In genomic region chr1:187286411-187286810, GRCm38 (mm10) we compare ENCODE assay signal across 19 mouse cellular contexts.
DNase-seq lines count a peak whose midpoint lies in the region; ATAC-seq and TF ChIP-seq lines count a peak whose summit lies in the region.
"Had no signal": no experiment of that assay in that cellular context is flagged by ENCODE, and none has a peak within 500 bp of the region (broad histone marks: within the 10 kb centered on the region; RNA-seq: fewer than 3 reads in every experiment).

No protein-coding gene starts in this region.

- intact Hi-C loops in heart, postnatal 36 days (cut with DNase I) = no loop called here

- peak; percentile 66 for DNase-seq in heart, embryonic 10.5 days (ENCODE audit: low spot score)
- DNase-seq in heart, postnatal 36 days = no peak
- peak; percentile 17 for DNase-seq in A20 (ENCODE audit: low read depth, low spot score)
- DNase-seq in kidney, adult 18-20 months = no peak
- no peak for DNase-seq in cerebellum, adult 2 months
- DNase-seq: cerebellum, adult 9-10 months; kidney, adult 8-10 months; kidney, postnatal 14 days; right cerebral cortex, postnatal 4 days; thymus, postnatal 14 days had no signal

- peaks cover 18% of the 10 kb centered on the region; the same call in 1 of the 2 replicates for H3K4me1 ChIP-seq in heart, embryonic 10.5 days
- H3K4me1 ChIP-seq in megakaryocyte, embryonic 14.5 days = peaks cover 10% of the 10 kb centered on the region
- H3K4me1 ChIP-seq in cerebellum, adult 2 months (ENCODE audit: control insufficient read depth, insufficient read depth, low read length) = peaks cover 3% of the 10 kb centered on the region; the same call in 1 of the 2 replicates
- H3K4me1 ChIP-seq: limb, embryonic 15.5 days; lung, embryonic 15.5 days had no signal

- H3K27ac ChIP-seq in heart, embryonic 10.5 days = no peak overlapping the region
- no peak overlapping the region for H3K27ac ChIP-seq in cerebellum, adult 2 months (ENCODE audit: insufficient read depth, low read length)
- H3K27ac ChIP-seq: hindbrain, embryonic 10.5 days; limb, embryonic 15.5 days; liver, embryonic 14.5 days; lung, embryonic 15.5 days; stomach, postnatal 0 days had no signal

- TF ChIP-seq CTCF in cerebellum, adult 2 months (IDR thresholded peaks at IDR 0.05; ENCODE audit: borderline replicate concordance, insufficient read depth, low read depth, low read length) = no peak

- no peaks in the 10 kb centered on the region for H3K27me3 ChIP-seq in heart, embryonic 10.5 days (ENCODE audit: insufficient read depth, poor library complexity, severe bottlenecking)
- H3K27me3 ChIP-seq in megakaryocyte, embryonic 14.5 days (replicated peaks) = no peaks in the 10 kb centered on the region
- H3K27me3 ChIP-seq in cerebellum, adult 2 months (ENCODE audit: control insufficient read depth, insufficient read depth, low read length) = no peaks in the 10 kb centered on the region
- H3K27me3 ChIP-seq: limb, embryonic 15.5 days; lung, embryonic 15.5 days had no signal

- no peak overlapping the region for H3K4me3 ChIP-seq in heart, embryonic 10.5 days
- peak overlapping the region; percentile 42 for H3K4me3 ChIP-seq in megakaryocyte, embryonic 14.5 days (replicated peaks)
- H3K4me3 ChIP-seq in cerebellum, adult 2 months (replicated peaks; ENCODE audit: insufficient read depth, low read depth, low read length) = no peak overlapping the region
- H3K4me3 ChIP-seq: hindbrain, embryonic 10.5 days; limb, embryonic 15.5 days; lung, embryonic 15.5 days had no signal

- peak; percentile 66 for ATAC-seq in activated CD4-positive, CD25-positive, alpha-beta regulatory T cell, adult 4 months
- ATAC-seq: forebrain, embryonic 14.5 days; hindbrain, embryonic 16.5 days had no signal

- no peaks in the 10 kb centered on the region for H3K9me3 ChIP-seq in heart, embryonic 10.5 days
- no peaks in the 10 kb centered on the region for H3K9me3 ChIP-seq in megakaryocyte, embryonic 14.5 days
- H3K9me3 ChIP-seq: hindbrain, embryonic 10.5 days; limb, embryonic 15.5 days; lung, embryonic 15.5 days had no signal

- 84% methylated on average over 4 of the region's 4 CpGs for WGBS in heart, embryonic 10.5 days
- 96% methylated on average over 4 of the region's 4 CpGs for WGBS in cerebellum, adult 2 months

- H3K36me3 ChIP-seq in heart, embryonic 10.5 days = 0 out of 2 replicates have a peak, but pooled peaks cover 5% of the 10 kb centered on the region
- peaks cover 2% of the 10 kb centered on the region for H3K36me3 ChIP-seq in megakaryocyte, embryonic 14.5 days (replicated peaks; ENCODE audit: low read length)
- H3K36me3 ChIP-seq: hindbrain, embryonic 10.5 days; limb, embryonic 15.5 days; lung, embryonic 15.5 days had no signal

- no peak for TF ChIP-seq POLR2A in cerebellum, adult 2 months (IDR thresholded peaks at IDR 0.05; ENCODE audit: borderline replicate concordance, insufficient read depth, low read length)

Comparison
In these comparisons a context has a peak if more than half of its experiments do, and no peak if none do; other contexts are left out.
1. DNase-seq: peak in heart, embryonic 10.5 days (single experiment) and A20 (single experiment); none in heart, postnatal 36 days (0 of 2), kidney, adult 18-20 months (single experiment) and cerebellum, adult 2 months (0 of 2).